Mouse (Mus musculus): Measurements from ENCODE around the gene Mipol1. TPM values are rescaled to one million over a fixed set of nuclear protein-coding genes. Genes with fewer than 3 reads are reported as not detected.
"Not testable (repeated sequence)": the region's sequence is repeated elsewhere in the genome, so short reads cannot be mapped to it uniquely, and the experiment has no call there.

The Mipol1 gene
- polyA plus RNA-seq, 1 experiment from 2014 or later, result 7.1 TPM

GRCm38 (mm10) chr12:57399547-57399946 lies 169.3 kb downstream of the Mipol1 start:
- ATAC-seq, result peak; percentile 71
- Histone ChIP-seq H3K4me2 (replicated peaks) (no peak overlapping the region), H3K27ac (no peak overlapping the region), H3K4me1 (replicated peaks) (peaks cover 21% of the 10 kb centered on the region), H3K9me3 (no peaks in the 10 kb centered on the region), H3K27me3 (0 out of 2 replicates have a peak, but pooled peaks cover 5% of the 10 kb centered on the region), H3K4me3 (replicated peaks) (no peak overlapping the region), H3K36me3 (no peaks in the 10 kb centered on the region), H3K9ac (replicated peaks) (no peak overlapping the region)
- WGBS, result 19% methylated on average over 4 of the region's 4 CpGs

GRCm38 (mm10) chr12:57400186-57400585 lies 170.0 kb downstream of the Mipol1 start:
- peaks cover 21% of the 10 kb centered on the region for H3K4me1 ChIP-seq (replicated peaks)
- no peaks in the 10 kb centered on the region for H3K36me3 ChIP-seq
- no peak overlapping the region for H3K27ac ChIP-seq
- no peak for ATAC-seq
- no peak overlapping the region for H3K9ac ChIP-seq (replicated peaks)
- WGBS, result 11% methylated on average over 4 of the region's 4 CpGs
- H3K9me3 ChIP-seq, result no peaks in the 10 kb centered on the region
- 0 out of 2 replicates have a peak, but pooled peaks cover 5% of the 10 kb centered on the region for H3K27me3 ChIP-seq
- H3K4me2 ChIP-seq (replicated peaks), result no peak overlapping the region
- no peak overlapping the region for H3K4me3 ChIP-seq (replicated peaks)

GRCm38 (mm10) chr12:57401126-57401525 lies 170.9 kb downstream of the Mipol1 start:
- Histone ChIP-seq H3K9ac (replicated peaks) (no peak overlapping the region), H3K4me3 (replicated peaks) (no peak overlapping the region), H3K4me1 (replicated peaks) (peaks cover 21% of the 10 kb centered on the region), H3K27me3 (0 out of 2 replicates have a peak, but pooled peaks cover 5% of the 10 kb centered on the region), H3K27ac (no peak overlapping the region), H3K4me2 (replicated peaks) (peak overlapping the region; percentile 29), H3K36me3 (no peaks in the 10 kb centered on the region), H3K9me3 (no peaks in the 10 kb centered on the region)
- WGBS, result 14% methylated on average over 7 of the region's 7 CpGs
- ATAC-seq, result no peak

- Histone ChIP-seq H3K27ac (no peak overlapping the region), H3K27me3 (0 out of 2 replicates have a peak, but pooled peaks cover 5% of the 10 kb centered on the region), H3K9me3 (no peaks in the 10 kb centered on the region), H3K4me1 (replicated peaks) (peaks cover 21% of the 10 kb centered on the region), H3K36me3 (no peaks in the 10 kb centered on the region), H3K9ac (replicated peaks) (no peak overlapping the region), H3K4me2 (replicated peaks) (no peak overlapping the region), H3K4me3 (replicated peaks) (no peak overlapping the region)
- no peak for ATAC-seq
- 77% methylated on average over 6 of the region's 6 CpGs for WGBS
Measured at GRCm38 (mm10) chr12:57402360-57402759, 172.1 kb downstream of the Mipol1 start.

- no peak overlapping the region for H3K4me3 ChIP-seq (replicated peaks)
- no peak for ATAC-seq
- no peaks in the 10 kb centered on the region for H3K4me1 ChIP-seq (replicated peaks)
- H3K27me3 ChIP-seq, result no peaks in the 10 kb centered on the region
- no peaks in the 10 kb centered on the region for H3K36me3 ChIP-seq
- H3K4me2 ChIP-seq (replicated peaks), result no peak overlapping the region
- no peak overlapping the region for H3K9ac ChIP-seq (replicated peaks)
- H3K9me3 ChIP-seq, result no peaks in the 10 kb centered on the region
- no peak overlapping the region for H3K27ac ChIP-seq
Measured at GRCm38 (mm10) chr12:57409976-57410375, 179.7 kb downstream of the Mipol1 start.

GRCm38 (mm10) chr12:57413833-57414232 lies 183.6 kb downstream of the Mipol1 start:
- Histone ChIP-seq H3K4me1 (replicated peaks) (no peaks in the 10 kb centered on the region), H3K36me3 (no peaks in the 10 kb centered on the region), H3K27ac (no peak overlapping the region), H3K27me3 (no peaks in the 10 kb centered on the region), H3K9me3 (no peaks in the 10 kb centered on the region), H3K4me2 (replicated peaks) (no peak overlapping the region), H3K9ac (replicated peaks) (no peak overlapping the region), H3K4me3 (replicated peaks) (no peak overlapping the region)
- no peak for ATAC-seq
- WGBS, result 89% methylated on average over 3 of the region's 3 CpGs

GRCm38 (mm10) chr12:57424902-57425301 lies 194.7 kb downstream of the Mipol1 start:
- H3K9ac ChIP-seq (replicated peaks), result no peak overlapping the region
- no peak overlapping the region for H3K4me3 ChIP-seq (replicated peaks)
- 96% methylated on average over 5 of the region's 5 CpGs for WGBS
- H3K27me3 ChIP-seq, result no peaks in the 10 kb centered on the region
- H3K36me3 ChIP-seq, result no peaks in the 10 kb centered on the region
- H3K4me1 ChIP-seq (replicated peaks), result no peaks in the 10 kb centered on the region
- no peak overlapping the region for H3K4me2 ChIP-seq (replicated peaks)
- ATAC-seq, result no peak
- H3K9me3 ChIP-seq, result no peaks in the 10 kb centered on the region
- H3K27ac ChIP-seq, result no peak overlapping the region

- H3K27ac ChIP-seq, result no peak overlapping the region
- no peaks in the 10 kb centered on the region for H3K36me3 ChIP-seq
- no peak overlapping the region for H3K9ac ChIP-seq (replicated peaks)
- no peaks in the 10 kb centered on the region for H3K27me3 ChIP-seq
- no peak overlapping the region for H3K4me2 ChIP-seq (replicated peaks)
- H3K4me1 ChIP-seq (replicated peaks), result no peaks in the 10 kb centered on the region
- no peak overlapping the region for H3K4me3 ChIP-seq (replicated peaks)
- no peak for ATAC-seq
- WGBS, result 90% methylated on average over 3 of the region's 3 CpGs
- H3K9me3 ChIP-seq, result no peaks in the 10 kb centered on the region
Measured at GRCm38 (mm10) chr12:57428243-57428642, 198.0 kb downstream of the Mipol1 start.

GRCm38 (mm10) chr12:57428767-57429166 lies 198.5 kb downstream of the Mipol1 start:
- Histone ChIP-seq H3K9me3 (no peaks in the 10 kb centered on the region), H3K4me2 (replicated peaks) (no peak overlapping the region), H3K27me3 (no peaks in the 10 kb centered on the region), H3K4me1 (replicated peaks) (no peaks in the 10 kb centered on the region), H3K27ac (no peak overlapping the region), H3K4me3 (replicated peaks) (no peak overlapping the region), H3K36me3 (no peaks in the 10 kb centered on the region), H3K9ac (replicated peaks) (no peak overlapping the region)
- ATAC-seq, result no peak
- WGBS, result 77% methylated on average over 2 of the region's 2 CpGs

- H3K4me3 ChIP-seq (replicated peaks); H3K9ac ChIP-seq (replicated peaks); H3K9me3 ChIP-seq; H3K27ac ChIP-seq; ATAC-seq; H3K36me3 ChIP-seq; H3K4me2 ChIP-seq (replicated peaks); H3K27me3 ChIP-seq; H3K4me1 ChIP-seq (replicated peaks): not testable (repeated sequence)
- WGBS, result 55% methylated on average over 8 of the region's 8 CpGs
Measured at GRCm38 (mm10) chr12:57436939-57437659, 206.9 kb downstream of the Mipol1 start.

GRCm38 (mm10) chr12:57444281-57444903 lies 214.2 kb downstream of the Mipol1 start:
- H3K4me1 ChIP-seq (replicated peaks), result no peaks in the 10 kb centered on the region
- WGBS, result 53% methylated on average over 10 of the region's 10 CpGs
- no peak for ATAC-seq
- H3K9ac ChIP-seq (replicated peaks), result no peak overlapping the region
- H3K4me2 ChIP-seq (replicated peaks), result no peak overlapping the region
- no peak overlapping the region for H3K27ac ChIP-seq
- H3K36me3 ChIP-seq, result no peaks in the 10 kb centered on the region
- no peaks in the 10 kb centered on the region for H3K9me3 ChIP-seq
- H3K4me3 ChIP-seq (replicated peaks), result no peak overlapping the region
- H3K27me3 ChIP-seq, result no peaks in the 10 kb centered on the region

GRCm38 (mm10) chr12:57447331-57447730 lies 217.1 kb downstream of the Mipol1 start:
- Histone ChIP-seq H3K9ac (replicated peaks) (no peak overlapping the region), H3K9me3 (no peaks in the 10 kb centered on the region), H3K27me3 (no peaks in the 10 kb centered on the region), H3K36me3 (no peaks in the 10 kb centered on the region), H3K4me2 (replicated peaks) (no peak overlapping the region), H3K27ac (no peak overlapping the region), H3K4me1 (replicated peaks) (no peaks in the 10 kb centered on the region), H3K4me3 (replicated peaks) (no peak overlapping the region)
- WGBS, result 80% methylated on average over 3 of the region's 3 CpGs
- ATAC-seq, result no peak

Data from midbrain, embryonic 13.5 days (tissue).